Mouse (Mus musculus) hindbrain, embryonic 14.5 days (tissue): ENCODE data around the gene Gdf15. TPM values are rescaled to one million over a fixed set of nuclear protein-coding genes. Genes with fewer than 3 reads are reported as not detected.

Experiments
- ATAC-seq: fragments of 200-750 bp; cut with Nextera tagmentation; 2 replicates; pipeline ENCODE4 v1.8.0; 2017; ENCODE audit warnings: moderate number of reproducible peaks, mild to moderate bottlenecking, moderate TSS enrichment, moderate library complexity; ENCODE audit not compliant: low FRiP score
- DNase-seq: peaks from one replicate; pipeline ENCODE4 v3.0.0-alpha.2; 2015; ENCODE audit warnings: low spot score
- H3K27ac ChIP-seq: fragments of 300-500 bp; sonication (generic); 2 replicates; pipeline ENCODE4 v1.5.1; 2014; ENCODE audit warnings: mild to moderate bottlenecking, moderate library complexity
- H3K27me3 ChIP-seq: fragments of 300-500 bp; sonication (generic); 2 replicates; pipeline ENCODE4 v1.6.1; 2014; ENCODE audit warnings: mild to moderate bottlenecking, low read length, mixed read lengths; ENCODE audit not compliant: control insufficient read depth, insufficient read depth
- H3K36me3 ChIP-seq: fragments of 300-500 bp; sonication (generic); replicated peaks from 2 replicates; pipeline ENCODE4 v1.6.1; 2014; ENCODE audit not compliant: control insufficient read depth, insufficient read depth
- H3K4me1 ChIP-seq: fragments of 300-500 bp; sonication (generic); replicated peaks from 2 replicates; pipeline ENCODE4 v1.6.1; 2014; ENCODE audit warnings: antibody characterized with exemption, low read length, mixed read lengths; ENCODE audit not compliant: control insufficient read depth, insufficient read depth
- H3K4me2 ChIP-seq: fragments of 300-500 bp; sonication (generic); replicated peaks from 2 replicates; pipeline ENCODE4 v1.6.1; 2014; ENCODE audit warnings: mild to moderate bottlenecking, moderate library complexity
- H3K4me3 ChIP-seq: fragments of 300-500 bp; sonication (generic); replicated peaks from 2 replicates; pipeline ENCODE4 v1.5.1; 2014; ENCODE audit warnings: mild to moderate bottlenecking, low read length
- H3K9ac ChIP-seq: fragments of 300-500 bp; sonication (generic); 2 replicates; pipeline ENCODE4 v1.6.1; 2014
- H3K9me3 ChIP-seq: fragments of 300-500 bp; sonication (generic); 2 replicates; pipeline ENCODE4 v1.6.1; 2016; ENCODE audit warnings: low read length; ENCODE audit not compliant: control insufficient read depth
- WGBS: fragments of 180-500 bp; shearing (Covaris S2); extraction: QIAGEN DNeasy Blood & Tissue Kit; methylation state at CpG from one replicate; pipeline ENCODE4 v1.1.7; 2014; 5-methylcytosine and 5-hydroxymethylcytosine counted together
- polyA plus RNA-seq: library from polyadenylated mRNA; unstranded; fragments of >200 nt; fragmentation: Nextera tagmentation; extraction: Ambion mirVana; gene quantifications from 2 replicates; pipeline ENCODE4 v1.2.1, GENCODE M21; 2014

Gdf15 gene
- polyA plus RNA-seq, 1 experiment from 2014 or later = 0.28 TPM

GRCm38 (mm10) chr8:70610796-70611771 lies 21.2 kb downstream of the Gdf15 start:
- WGBS = under 1% methylated on average over 54 of the region's 54 CpGs
- H3K4me3 ChIP-seq = peak overlapping the region; percentile 30
- no peaks in the 10 kb centered on the region for H3K9me3 ChIP-seq
- H3K4me2 ChIP-seq = peak overlapping the region; percentile 92
- no peaks in the 10 kb centered on the region for H3K36me3 ChIP-seq
- H3K9ac ChIP-seq = peak overlapping the region; percentile 22
- H3K4me1 ChIP-seq = peaks cover 42% of the 10 kb centered on the region
- peak; percentile 72 for DNase-seq
- peak overlapping the region; percentile 88 for H3K27ac ChIP-seq
- no peaks in the 10 kb centered on the region for H3K27me3 ChIP-seq
- no peak; the same call in 1 of the 2 replicates for ATAC-seq

- H3K4me2 ChIP-seq = peak overlapping the region; percentile 92
- peak overlapping the region; percentile 30 for H3K4me3 ChIP-seq
- H3K27me3 ChIP-seq = no peaks in the 10 kb centered on the region
- H3K36me3 ChIP-seq = no peaks in the 10 kb centered on the region
- 1% methylated on average over 42 of the region's 45 CpGs for WGBS
- H3K9ac ChIP-seq = peak overlapping the region; percentile 51
- peak overlapping the region; percentile 88 for H3K27ac ChIP-seq
- H3K4me1 ChIP-seq = peaks cover 42% of the 10 kb centered on the region
- DNase-seq (peak; percentile 73), ATAC-seq (peak; percentile 18; the same call in 1 of the 2 replicates)
- H3K9me3 ChIP-seq = no peaks in the 10 kb centered on the region
Measured at GRCm38 (mm10) chr8:70609849-70610795, 22.1 kb downstream of the Gdf15 start.

- peak; percentile 53 for ATAC-seq
- no peaks in the 10 kb centered on the region for H3K9me3 ChIP-seq
- peaks cover 42% of the 10 kb centered on the region for H3K4me1 ChIP-seq
- H3K36me3 ChIP-seq = no peaks in the 10 kb centered on the region
- H3K9ac ChIP-seq = peak overlapping the region; percentile 51
- WGBS = 1% methylated on average over 31 of the region's 39 CpGs
- H3K27me3 ChIP-seq = no peaks in the 10 kb centered on the region
- H3K27ac ChIP-seq = peak overlapping the region; percentile 88
- H3K4me3 ChIP-seq = peak overlapping the region; percentile 30
- H3K4me2 ChIP-seq = peak overlapping the region; percentile 92
- peak; percentile 62 for DNase-seq
Measured at GRCm38 (mm10) chr8:70609368-70609848, 22.8 kb downstream of the Gdf15 start.

- H3K27me3 ChIP-seq = no peaks in the 10 kb centered on the region
- H3K4me3 ChIP-seq = peak within 1 kb of the TSS; percentile 88
- ATAC-seq (no peak; the same call in 1 of the 2 replicates), DNase-seq (no peak)
- peak within 1 kb of the TSS; percentile 88 for H3K27ac ChIP-seq
- peaks cover 42% of the 10 kb centered on the region for H3K4me1 ChIP-seq
- peak within 1 kb of the TSS; percentile 96 for H3K9ac ChIP-seq
- H3K36me3 ChIP-seq = no peaks in the 10 kb centered on the region
- WGBS = 6% methylated on average over 26 of the region's 26 CpGs
- no peaks in the 10 kb centered on the region for H3K9me3 ChIP-seq
- peak within 1 kb of the TSS; percentile 92 for H3K4me2 ChIP-seq
Measured at GRCm38 (mm10) chr8:70608749-70609367, 23.4 kb downstream of the Gdf15 start, which contains the start of gene Ssbp4. TSS of gene Ssbp4 (minus strand) at chr8:70608872.

- Histone ChIP-seq H3K4me3 (peak overlapping the region; percentile 88), H3K4me2 (peak overlapping the region; percentile 92), H3K4me1 (peaks cover 42% of the 10 kb centered on the region), H3K9me3 (no peaks in the 10 kb centered on the region), H3K27me3 (no peaks in the 10 kb centered on the region), H3K9ac (peak overlapping the region; percentile 96), H3K36me3 (no peaks in the 10 kb centered on the region), H3K27ac (peak overlapping the region; percentile 88)
- DNase-seq (peak; percentile 75), ATAC-seq (peak; percentile 9)
- 2% methylated on average over 84 of the region's 84 CpGs for WGBS
Measured at GRCm38 (mm10) chr8:70607898-70608748, 24.1 kb downstream of the Gdf15 start.

- no peak for DNase-seq
Measured at GRCm38 (mm10) chr8:70607603-70607897, 24.7 kb downstream of the Gdf15 start.

GRCm38 (mm10) chr8:70606780-70607602 lies 25.3 kb downstream of the Gdf15 start:
- peaks cover 5% of the 10 kb centered on the region; the same call in 1 of the 2 replicates for H3K36me3 ChIP-seq
- H3K27me3 ChIP-seq = no peaks in the 10 kb centered on the region
- peak overlapping the region; percentile 88 for H3K4me3 ChIP-seq
- peak overlapping the region; percentile 92 for H3K4me2 ChIP-seq
- no peak for ATAC-seq
- no peak overlapping the region for H3K27ac ChIP-seq
- no peaks in the 10 kb centered on the region for H3K9me3 ChIP-seq
- DNase-seq = no peak
- H3K9ac ChIP-seq = peak overlapping the region; percentile 96
- peaks cover 43% of the 10 kb centered on the region for H3K4me1 ChIP-seq
- WGBS = 65% methylated on average over 18 of the region's 18 CpGs

More at GRCm38 (mm10) chr8:70607603-70607897, 24.7 kb downstream of the Gdf15 start:
- no peak for ATAC-seq
- H3K4me1 ChIP-seq = peaks cover 42% of the 10 kb centered on the region
- peaks cover under 1% of the 10 kb centered on the region; the same call in 1 of the 2 replicates for H3K36me3 ChIP-seq
- H3K27me3 ChIP-seq = no peaks in the 10 kb centered on the region
- peak overlapping the region; percentile 88 for H3K4me3 ChIP-seq
- H3K9ac ChIP-seq = peak overlapping the region; percentile 96
- peak overlapping the region; percentile 92 for H3K4me2 ChIP-seq
- 24% methylated on average over 6 of the region's 6 CpGs for WGBS
- 0 out of 2 replicates have a peak overlapping the region, but pooled peaks have one; percentile 88 for H3K27ac ChIP-seq
- H3K9me3 ChIP-seq = no peaks in the 10 kb centered on the region
